Mouse (Mus musculus): ENCODE data around the gene Coro6. TPM values are rescaled to one million over a fixed set of nuclear protein-coding genes. Genes with fewer than 3 reads are reported as not detected.

Coro6 gene
- total and polyA plus RNA-seq, 2 experiments from 2014 or later, result 30.1 to 45.8 TPM

DNA sequence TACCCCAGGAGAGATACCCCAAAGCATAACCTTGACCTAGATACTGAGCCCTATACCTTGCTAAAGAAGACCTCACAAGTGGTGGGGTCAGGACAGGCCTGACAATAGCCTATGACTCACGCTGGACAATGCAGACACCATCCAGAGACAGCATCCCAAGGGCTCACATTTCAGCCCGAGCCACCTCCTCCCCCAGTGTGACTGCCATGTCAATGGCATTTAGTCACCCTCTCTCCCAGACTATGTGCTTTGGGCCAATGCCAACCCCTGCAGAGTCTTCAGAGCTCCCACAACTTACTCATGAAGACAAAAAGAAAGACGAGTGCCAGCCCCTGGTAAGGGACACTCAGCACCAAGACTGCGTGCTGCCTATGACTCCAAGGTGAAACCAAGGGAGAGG is 2.5 kb downstream of the Coro6 start:
- DNase-seq (ENCODE audit: low spot score) (peak; percentile 73), ATAC-seq (ENCODE audit: insufficient read depth, low read depth) (peak; percentile 44)
- no peak overlapping the region for H3K4me3 ChIP-seq (ENCODE audit: low read depth, low read length)
- no peak overlapping the region for H3K9ac ChIP-seq (replicated peaks; ENCODE audit: low read depth, low read length)
- H3K4me1 ChIP-seq (ENCODE audit: control insufficient read depth, insufficient read depth), result peaks cover 22% of the 10 kb centered on the region
- no peaks in the 10 kb centered on the region for H3K27me3 ChIP-seq (ENCODE audit: control insufficient read depth, insufficient read depth, low read length)
- H3K9me3 ChIP-seq (replicated peaks; ENCODE audit: control insufficient read depth, low read length), result no peaks in the 10 kb centered on the region
- TF ChIP-seq CTCF (IDR thresholded peaks at IDR 0.05; ENCODE audit: low read depth), result no peak
- no peak for TF ChIP-seq EP300 (IDR thresholded peaks at IDR 0.05; ENCODE audit: low read depth)
- peak overlapping the region; percentile 98 for H3K27ac ChIP-seq (ENCODE audit: low read depth)
- H3K36me3 ChIP-seq (replicated peaks; ENCODE audit: control insufficient read depth, insufficient read depth, low read length), result peaks cover 6% of the 10 kb centered on the region
- H3K4me2 ChIP-seq (ENCODE audit: low read depth, low read length), result no peak overlapping the region
- 19% methylated on average over 4 of the region's 4 CpGs for WGBS

DNA sequence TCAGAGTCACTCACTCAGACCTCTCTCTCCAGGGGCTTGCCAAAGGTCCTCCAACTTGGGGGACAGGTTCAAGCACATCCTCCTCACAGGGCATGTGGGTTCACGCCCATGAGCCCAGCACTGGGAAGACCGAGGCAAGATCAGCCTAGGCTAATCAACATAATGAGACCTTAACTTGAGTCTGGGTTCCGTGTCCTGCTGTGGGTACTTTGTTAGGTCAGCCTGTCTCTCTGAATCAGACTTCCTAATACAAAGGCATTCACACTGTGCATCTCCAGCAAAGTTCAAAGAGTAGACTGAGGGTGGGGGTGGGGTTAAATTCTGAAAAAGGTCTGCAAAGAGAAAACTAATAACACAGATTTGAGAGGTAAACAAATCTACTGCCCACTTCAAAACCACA is 2.9 kb downstream of the Coro6 start:
- peaks cover 6% of the 10 kb centered on the region for H3K36me3 ChIP-seq (replicated peaks; ENCODE audit: control insufficient read depth, insufficient read depth, low read length)

DNA sequence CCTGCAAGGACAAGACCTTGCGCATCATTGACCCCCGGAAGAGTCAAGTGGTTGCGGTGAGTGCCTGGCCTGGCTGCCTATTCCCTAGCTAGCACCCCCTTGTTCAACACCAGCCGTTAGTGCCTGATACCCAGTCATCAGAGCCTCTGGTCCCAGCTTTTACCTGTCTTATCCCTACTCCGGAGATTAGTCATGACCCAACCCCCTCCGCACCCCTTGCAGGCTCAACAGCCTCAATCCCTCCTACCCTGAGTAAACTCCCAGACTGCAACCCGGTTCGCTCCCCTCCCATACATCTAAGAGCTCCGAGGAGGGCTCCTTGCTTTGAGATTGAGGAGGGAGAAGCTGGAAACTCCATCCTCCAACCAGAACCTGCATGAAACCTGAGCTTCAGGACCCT is 4.3 kb downstream of the Coro6 start:
- H3K36me3 ChIP-seq (replicated peaks; ENCODE audit: control insufficient read depth, insufficient read depth, low read length), result peaks cover 6% of the 10 kb centered on the region
- ATAC-seq (ENCODE audit: insufficient read depth, low read depth), result no peak
- H3K4me1 ChIP-seq (ENCODE audit: control insufficient read depth, insufficient read depth), result peaks cover 22% of the 10 kb centered on the region
- H3K4me3 ChIP-seq (ENCODE audit: low read depth, low read length), result no peak overlapping the region
- TF ChIP-seq CTCF (IDR thresholded peaks at IDR 0.05; ENCODE audit: low read depth) (no peak), EP300 (IDR thresholded peaks at IDR 0.05; ENCODE audit: low read depth) (no peak)
- no peak overlapping the region for H3K27ac ChIP-seq (ENCODE audit: low read depth)
- 51% methylated on average over 9 of the region's 9 CpGs for WGBS
- no peaks in the 10 kb centered on the region for H3K9me3 ChIP-seq (replicated peaks; ENCODE audit: control insufficient read depth, low read length)
- H3K4me2 ChIP-seq (ENCODE audit: low read depth, low read length), result no peak overlapping the region
- no peaks in the 10 kb centered on the region for H3K27me3 ChIP-seq (ENCODE audit: control insufficient read depth, insufficient read depth, low read length)
- no peak for DNase-seq (ENCODE audit: low spot score)
- no peak overlapping the region for H3K9ac ChIP-seq (replicated peaks; ENCODE audit: low read depth, low read length)

More for the DNA sequence above, 2.9 kb downstream of the Coro6 start:
- H3K4me3 ChIP-seq (ENCODE audit: low read depth, low read length), result no peak overlapping the region
- 74% methylated on average over 3 of the region's 3 CpGs for WGBS
- H3K27me3 ChIP-seq (ENCODE audit: control insufficient read depth, insufficient read depth, low read length), result no peaks in the 10 kb centered on the region
- DNase-seq (ENCODE audit: low spot score), result no peak
- TF ChIP-seq CTCF (IDR thresholded peaks at IDR 0.05; ENCODE audit: low read depth), result no peak
- TF ChIP-seq EP300 (IDR thresholded peaks at IDR 0.05; ENCODE audit: low read depth), result no peak
- H3K9me3 ChIP-seq (replicated peaks; ENCODE audit: control insufficient read depth, low read length), result no peaks in the 10 kb centered on the region
- peak overlapping the region; percentile 98 for H3K27ac ChIP-seq (ENCODE audit: low read depth)
- peaks cover 22% of the 10 kb centered on the region for H3K4me1 ChIP-seq (ENCODE audit: control insufficient read depth, insufficient read depth)
- H3K9ac ChIP-seq (replicated peaks; ENCODE audit: low read depth, low read length), result no peak overlapping the region
- no peak for ATAC-seq (ENCODE audit: insufficient read depth, low read depth)
- no peak overlapping the region for H3K4me2 ChIP-seq (ENCODE audit: low read depth, low read length)

DNA sequence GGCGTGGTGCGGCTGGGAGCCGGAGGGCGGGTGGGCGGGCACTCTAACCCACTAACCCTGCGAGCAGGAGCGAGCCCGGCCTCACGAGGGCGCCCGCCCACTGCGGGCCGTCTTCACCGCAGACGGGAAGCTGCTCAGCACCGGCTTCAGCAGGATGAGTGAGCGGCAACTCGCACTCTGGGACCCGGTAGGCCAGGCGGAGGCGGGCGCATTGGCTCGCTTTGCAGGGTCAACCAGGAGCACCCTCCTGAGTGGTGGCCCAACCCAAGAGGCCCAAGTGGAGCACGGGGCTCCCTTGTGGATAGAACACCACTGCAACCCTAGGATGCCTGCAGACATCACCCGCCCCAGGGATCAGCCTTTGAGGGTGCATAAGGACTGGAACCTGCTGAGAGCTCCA is 4.9 kb downstream of the Coro6 start:
- Histone ChIP-seq H3K27ac (ENCODE audit: low read depth) (no peak overlapping the region), H3K9me3 (replicated peaks; ENCODE audit: control insufficient read depth, low read length) (no peaks in the 10 kb centered on the region), H3K9ac (replicated peaks; ENCODE audit: low read depth, low read length) (no peak overlapping the region), H3K4me1 (ENCODE audit: control insufficient read depth, insufficient read depth) (peaks cover 22% of the 10 kb centered on the region), H3K4me2 (ENCODE audit: low read depth, low read length) (peak overlapping the region; percentile 2; the same call in 1 of the 2 replicates), H3K4me3 (ENCODE audit: low read depth, low read length) (no peak overlapping the region), H3K27me3 (ENCODE audit: control insufficient read depth, insufficient read depth, low read length) (no peaks in the 10 kb centered on the region), H3K36me3 (replicated peaks; ENCODE audit: control insufficient read depth, insufficient read depth, low read length) (peaks cover 9% of the 10 kb centered on the region)
- ATAC-seq (ENCODE audit: insufficient read depth, low read depth) (no peak; the same call in 1 of the 2 replicates), DNase-seq (ENCODE audit: low spot score) (no peak)
- TF ChIP-seq CTCF (IDR thresholded peaks at IDR 0.05; ENCODE audit: low read depth), result peak; percentile 45
- no peak for TF ChIP-seq EP300 (IDR thresholded peaks at IDR 0.05; ENCODE audit: low read depth)
- WGBS, result 13% methylated on average over 25 of the region's 25 CpGs

DNA sequence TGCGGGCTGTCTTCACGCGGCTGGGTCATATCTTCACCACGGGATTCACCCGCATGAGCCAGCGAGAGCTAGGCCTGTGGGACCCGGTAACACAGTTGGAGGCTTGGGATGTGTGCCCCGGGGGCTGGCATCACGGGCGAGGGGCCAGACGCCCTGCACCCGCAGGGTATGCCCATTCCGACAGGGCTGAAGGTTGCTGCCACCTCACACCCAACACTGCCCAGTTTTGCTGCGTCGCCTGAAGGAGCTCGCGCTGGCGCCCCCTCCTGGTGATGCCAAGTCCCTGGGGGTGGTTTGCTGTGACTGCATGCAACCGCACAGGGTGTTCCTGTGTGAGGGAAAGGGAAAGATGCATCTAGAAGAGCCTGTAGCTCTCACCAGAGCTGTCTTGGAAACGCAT is 5.6 kb downstream of the Coro6 start:
- Histone ChIP-seq H3K36me3 (replicated peaks; ENCODE audit: control insufficient read depth, insufficient read depth, low read length) (peaks cover 11% of the 10 kb centered on the region), H3K9me3 (replicated peaks; ENCODE audit: control insufficient read depth, low read length) (no peaks in the 10 kb centered on the region), H3K4me1 (ENCODE audit: control insufficient read depth, insufficient read depth) (peaks cover 22% of the 10 kb centered on the region), H3K9ac (replicated peaks; ENCODE audit: low read depth, low read length) (no peak overlapping the region), H3K27me3 (ENCODE audit: control insufficient read depth, insufficient read depth, low read length) (no peaks in the 10 kb centered on the region), H3K4me3 (ENCODE audit: low read depth, low read length) (no peak overlapping the region), H3K27ac (ENCODE audit: low read depth) (no peak overlapping the region), H3K4me2 (ENCODE audit: low read depth, low read length) (peak overlapping the region; percentile 26; the same call in 1 of the 2 replicates)
- ATAC-seq (ENCODE audit: insufficient read depth, low read depth) (peak; percentile 14; the same call in 1 of the 2 replicates), DNase-seq (ENCODE audit: low spot score) (peak; percentile 52)
- TF ChIP-seq EP300 (IDR thresholded peaks at IDR 0.05; ENCODE audit: low read depth), result 0 out of 2 replicates have a peak, but pooled peaks have one; percentile 27
- peak; percentile 68 for TF ChIP-seq CTCF (IDR thresholded peaks at IDR 0.05; ENCODE audit: low read depth)
- 21% methylated on average over 20 of the region's 20 CpGs for WGBS

DNA sequence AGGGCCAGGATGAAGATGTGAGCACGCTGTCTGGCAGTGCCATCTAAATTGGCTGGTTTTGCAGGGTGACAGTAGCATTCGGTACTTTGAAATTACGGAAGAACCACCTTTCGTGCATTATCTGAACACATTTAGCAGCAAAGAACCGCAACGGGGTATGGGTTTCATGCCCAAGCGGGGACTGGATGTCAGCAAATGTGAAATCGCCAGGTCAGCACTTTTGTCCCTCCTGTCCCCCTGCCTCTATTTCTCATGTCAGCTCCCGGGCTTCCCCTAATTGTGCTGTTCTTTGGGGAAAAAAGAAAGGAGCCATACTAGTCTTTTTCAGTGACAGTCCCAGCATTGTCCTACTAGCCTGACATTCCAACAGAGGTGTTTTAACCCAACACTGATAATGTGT is 6.2 kb downstream of the Coro6 start:
- H3K27me3 ChIP-seq (ENCODE audit: control insufficient read depth, insufficient read depth, low read length), result no peaks in the 10 kb centered on the region
- WGBS, result 85% methylated on average over 9 of the region's 9 CpGs
- TF ChIP-seq CTCF (IDR thresholded peaks at IDR 0.05; ENCODE audit: low read depth) (no peak), EP300 (IDR thresholded peaks at IDR 0.05; ENCODE audit: low read depth) (no peak)
- H3K9ac ChIP-seq (replicated peaks; ENCODE audit: low read depth, low read length), result no peak overlapping the region
- peaks cover 21% of the 10 kb centered on the region for H3K4me1 ChIP-seq (ENCODE audit: control insufficient read depth, insufficient read depth)
- no peak overlapping the region for H3K4me3 ChIP-seq (ENCODE audit: low read depth, low read length)
- H3K9me3 ChIP-seq (replicated peaks; ENCODE audit: control insufficient read depth, low read length), result no peaks in the 10 kb centered on the region
- H3K4me2 ChIP-seq (ENCODE audit: low read depth, low read length), result no peak overlapping the region
- H3K36me3 ChIP-seq (replicated peaks; ENCODE audit: control insufficient read depth, insufficient read depth, low read length), result peaks cover 11% of the 10 kb centered on the region
- ATAC-seq (ENCODE audit: insufficient read depth, low read depth), result no peak
- H3K27ac ChIP-seq (ENCODE audit: low read depth), result no peak overlapping the region
- DNase-seq (ENCODE audit: low spot score), result no peak

Data from heart, postnatal 0 days (tissue).